ENCODE assay signal across 39 mouse cellular contexts in genomic region chr16:23958938-23959337, GRCm38 (mm10). TPM values are rescaled to one million over a fixed set of nuclear protein-coding genes. Genes with fewer than 3 reads are reported as not detected.
"Had no signal": no experiment of that assay in that cellular context is flagged by ENCODE, and none has a peak within 500 bp of the region (broad histone marks: within the 10 kb centered on the region; RNA-seq: fewer than 3 reads in every experiment).

No protein-coding gene starts in this region.

- H3K27me3 ChIP-seq: heart, embryonic 12.5 days; hindbrain, embryonic 12.5 days; intestine, embryonic 15.5 days; limb, embryonic 12.5 days; liver, embryonic 13.5 days; liver, embryonic 15.5 days had no signal

- H3K27ac ChIP-seq: heart, adult 2 months; hindbrain, embryonic 10.5 days; hindbrain, embryonic 12.5 days; hindbrain, embryonic 14.5 days; intestine, embryonic 15.5 days; left cerebral cortex, adult 2 months; limb, embryonic 10.5 days; limb, embryonic 12.5 days; liver, embryonic 13.5 days; liver, embryonic 15.5 days had no signal

- DNase-seq: gastrocnemius, postnatal 14 days; heart, adult 2 months; heart, postnatal 10 days; heart, postnatal 4 days; kidney, adult 18-20 months; kidney, adult 8-10 months; kidney, postnatal 10 days; kidney, postnatal 25 days; kidney, postnatal 4 days; liver; liver, embryonic 13.5 days had no signal

- ATAC-seq: hindbrain, embryonic 16.5 days; inflammation-experienced regulatory T-cells, adult 6 months; intestine, embryonic 15.5 days; intestine, postnatal 0 days had no signal

- H3K36me3 ChIP-seq: heart, embryonic 12.5 days; hindbrain, embryonic 10.5 days; hindbrain, embryonic 12.5 days; intestine, embryonic 15.5 days; limb, embryonic 10.5 days; limb, embryonic 12.5 days; liver, embryonic 13.5 days; liver, embryonic 15.5 days had no signal

- H3K9me3 ChIP-seq: heart, embryonic 12.5 days; hindbrain, embryonic 10.5 days; hindbrain, embryonic 12.5 days; intestine, embryonic 15.5 days; limb, embryonic 10.5 days; limb, embryonic 12.5 days; liver, embryonic 13.5 days; liver, embryonic 15.5 days had no signal

- H3K4me1 ChIP-seq: intestine, embryonic 15.5 days; limb, embryonic 12.5 days; liver, embryonic 13.5 days; liver, embryonic 15.5 days had no signal

- H3K4me3 ChIP-seq: heart, adult 2 months; heart, embryonic 12.5 days; hindbrain, embryonic 10.5 days; hindbrain, embryonic 12.5 days; intestine, embryonic 15.5 days; left cerebral cortex, adult 2 months; limb, embryonic 10.5 days; limb, embryonic 12.5 days; liver, embryonic 13.5 days; liver, embryonic 15.5 days had no signal

RNA-seq across cellular contexts. Expression of gene Rtp2, which starts 26.7 kb away (rescaled TPM):
- total RNA-seq: gastrocnemius, adult 18-20 months; gastrocnemius, adult 8-10 months; gastrocnemius, postnatal 14 days; gastrocnemius, postnatal 4 days; granulocyte monocyte progenitor cell, adult 5-6 weeks; heart, adult 2 months; heart, postnatal 10 days; heart, postnatal 25 days; heart, postnatal 4 days; left cerebral cortex, adult 2 months; left cerebral cortex, postnatal 36 days had no signal
- polyA plus RNA-seq: heart, adult 2 months; heart, embryonic 12.5 days; heart, embryonic 14.5 days; heart, embryonic 16.5 days; hindbrain, embryonic 10.5 days; hindbrain, embryonic 12.5 days; hindbrain, embryonic 14.5 days; hindbrain, embryonic 16.5 days; inflammation-experienced regulatory T-cells, adult 6 months; intestine, embryonic 15.5 days; intestine, postnatal 0 days; kidney, embryonic 14.5 days; kidney, embryonic 16.5 days; limb, embryonic 10.5 days; limb, embryonic 12.5 days; limb, embryonic 14.5 days; liver, embryonic 11.5 days; liver, embryonic 13.5 days; liver, embryonic 15.5 days had no signal

RNA-seq across cellular contexts. Expression of gene Gm37419, which starts 29.3 kb away (rescaled TPM):
- total RNA-seq: gastrocnemius, adult 18-20 months; gastrocnemius, adult 8-10 months; gastrocnemius, postnatal 14 days; gastrocnemius, postnatal 4 days; granulocyte monocyte progenitor cell, adult 5-6 weeks; heart, adult 2 months; heart, postnatal 10 days; heart, postnatal 25 days; heart, postnatal 4 days; layer of hippocampus, adult 8-10 months; layer of hippocampus, postnatal 10 days; layer of hippocampus, postnatal 25 days; left cerebral cortex, adult 2 months; left cerebral cortex, postnatal 14 days; left cerebral cortex, postnatal 36 days had no signal
- polyA plus RNA-seq: heart, adult 2 months; heart, embryonic 12.5 days; heart, embryonic 14.5 days; heart, embryonic 16.5 days; hindbrain, embryonic 10.5 days; hindbrain, embryonic 12.5 days; hindbrain, embryonic 14.5 days; hindbrain, embryonic 16.5 days; inflammation-experienced regulatory T-cells, adult 6 months; intestine, embryonic 15.5 days; intestine, postnatal 0 days; kidney, embryonic 14.5 days; kidney, embryonic 16.5 days; limb, embryonic 10.5 days; limb, embryonic 12.5 days; limb, embryonic 14.5 days; liver, embryonic 11.5 days; liver, embryonic 13.5 days; liver, embryonic 15.5 days had no signal
